Mouse (Mus musculus) limb, embryonic 10.5 days (tissue): Measurements from ENCODE around the gene Coa6. TPM values are rescaled to one million over a fixed set of nuclear protein-coding genes. Genes with fewer than 3 reads are reported as not detected.
"Not testable (repeated sequence)": the region's sequence is repeated elsewhere in the genome, so short reads cannot be mapped to it uniquely, and the experiment has no call there.

Experiments used
- DNase-seq: peaks from one replicate; pipeline ENCODE4 v3.0.0-alpha.2; 2017; ENCODE audit warnings: low spot score
- H3K27ac ChIP-seq: fragments of 300-500 bp; sonication (generic); 2 replicates; pipeline ENCODE4 v1.5.1; 2016; ENCODE audit warnings: mild to moderate bottlenecking
- H3K27me3 ChIP-seq: fragments of 300-500 bp; sonication (generic); 2 replicates; pipeline ENCODE4 v1.6.1; 2016; ENCODE audit warnings: low read depth, mild to moderate bottlenecking; ENCODE audit not compliant: poor library complexity, severe bottlenecking
- H3K36me3 ChIP-seq: fragments of 300-500 bp; sonication (generic); 2 replicates; pipeline ENCODE4 v1.6.1; 2016; ENCODE audit warnings: mild to moderate bottlenecking, moderate library complexity
- H3K4me1 ChIP-seq: fragments of 300-500 bp; sonication (generic); 2 replicates; pipeline ENCODE4 v1.6.1; 2016
- H3K4me3 ChIP-seq: fragments of 300-500 bp; sonication (generic); 2 replicates; pipeline ENCODE4 v1.5.1; 2016; ENCODE audit warnings: mild to moderate bottlenecking, moderate library complexity
- H3K9me3 ChIP-seq: fragments of 300-500 bp; sonication (generic); replicated peaks from 2 replicates; pipeline ENCODE4 v1.6.1; 2016; ENCODE audit warnings: mild to moderate bottlenecking
- WGBS: fragments of 180-500 bp; shearing (Covaris S2); methylation state at CpG from one replicate; pipeline ENCODE4 v1.1.7; 2016; 5-methylcytosine and 5-hydroxymethylcytosine counted together
- polyA plus RNA-seq: library from polyadenylated mRNA; unstranded; fragments of >200 nt; fragmentation: Nextera tagmentation; extraction: Ambion mirVana; gene quantifications from 2 replicates; pipeline ENCODE4 v1.2.1, GENCODE M21; 2016

Gene Coa6
- 41.9 and 42.3 TPM in 2 replicates for polyA plus RNA-seq

- peaks cover 30% of the 10 kb centered on the region for H3K36me3 ChIP-seq
- peak; percentile 99 for DNase-seq
- H3K27me3 ChIP-seq = no peaks in the 10 kb centered on the region
- H3K4me1 ChIP-seq = peaks cover 19% of the 10 kb centered on the region
- H3K27ac ChIP-seq = peak within 1 kb of the TSS; percentile 86
- H3K4me3 ChIP-seq = peak within 1 kb of the TSS; percentile 75
- WGBS = under 1% methylated on average over 61 of the region's 61 CpGs
- H3K9me3 ChIP-seq = no peaks in the 10 kb centered on the region
Observed at GRCm38 (mm10) chr8:126422174-126422919, at the start of gene Coa6. Coa6 (plus strand) TSS chr8:126422515.

GRCm38 (mm10) chr8:126379580-126379979 is 42.7 kb upstream of the Coa6 start:
- Histone ChIP-seq H3K4me3 (no peak overlapping the region), H3K9me3 (no peaks in the 10 kb centered on the region), H3K27me3 (no peaks in the 10 kb centered on the region), H3K36me3 (no peaks in the 10 kb centered on the region), H3K27ac (no peak overlapping the region), H3K4me1 (no peaks in the 10 kb centered on the region)
- DNase-seq = no peak
- WGBS = 89% methylated on average over 6 of the region's 6 CpGs

GRCm38 (mm10) chr8:126380141-126380540 is 42.2 kb upstream of the Coa6 start:
- Histone ChIP-seq H3K36me3 (no peaks in the 10 kb centered on the region), H3K9me3 (no peaks in the 10 kb centered on the region), H3K4me1 (no peaks in the 10 kb centered on the region), H3K4me3 (no peak overlapping the region), H3K27ac (no peak overlapping the region), H3K27me3 (no peaks in the 10 kb centered on the region)
- 65% methylated on average over 2 of the region's 2 CpGs for WGBS
- no peak for DNase-seq

DNA sequence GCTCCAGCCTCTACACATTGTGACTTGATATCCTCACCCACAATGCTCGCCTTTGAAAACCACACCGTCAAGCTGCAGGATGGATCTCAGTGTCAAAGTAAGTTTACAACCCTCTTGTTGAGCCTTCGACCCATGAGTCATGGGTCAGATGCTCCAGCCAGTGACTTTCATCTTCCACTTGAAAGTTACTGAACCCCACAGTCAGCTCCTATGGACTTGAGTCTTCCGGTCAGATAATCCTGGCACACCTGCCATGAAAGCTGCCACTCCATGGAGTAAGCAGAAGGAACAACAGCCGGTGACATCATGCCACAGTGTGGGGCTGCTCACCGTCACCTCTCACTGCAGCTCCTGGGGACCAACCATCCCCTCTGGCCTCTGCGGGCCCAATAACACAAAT is 41.0 kb upstream of the Coa6 start:
- H3K36me3 ChIP-seq = no peaks in the 10 kb centered on the region
- no peaks in the 10 kb centered on the region for H3K9me3 ChIP-seq
- DNase-seq = no peak
- no peaks in the 10 kb centered on the region for H3K27me3 ChIP-seq
- 83% methylated on average over 7 of the region's 7 CpGs for WGBS
- H3K27ac ChIP-seq = no peak overlapping the region
- no peaks in the 10 kb centered on the region for H3K4me1 ChIP-seq
- H3K4me3 ChIP-seq = no peak overlapping the region

GRCm38 (mm10) chr8:126382216-126382615 is 40.1 kb upstream of the Coa6 start:
- peak; percentile 51 for DNase-seq
- no peak overlapping the region for H3K4me3 ChIP-seq
- H3K27me3 ChIP-seq = no peaks in the 10 kb centered on the region
- no peaks in the 10 kb centered on the region for H3K4me1 ChIP-seq
- no peaks in the 10 kb centered on the region for H3K9me3 ChIP-seq
- no peaks in the 10 kb centered on the region for H3K36me3 ChIP-seq
- H3K27ac ChIP-seq = no peak overlapping the region
- 43% methylated on average over 14 of the region's 14 CpGs for WGBS

- DNase-seq = peak; percentile 41
- H3K27ac ChIP-seq = no peak overlapping the region
- 75% methylated on average over 5 of the region's 5 CpGs for WGBS
- H3K4me3 ChIP-seq = no peak overlapping the region
- no peaks in the 10 kb centered on the region for H3K27me3 ChIP-seq
- H3K36me3 ChIP-seq = no peaks in the 10 kb centered on the region
- H3K9me3 ChIP-seq = no peaks in the 10 kb centered on the region
- no peaks in the 10 kb centered on the region for H3K4me1 ChIP-seq
Observed at GRCm38 (mm10) chr8:126382749-126383148, 39.6 kb upstream of the Coa6 start.

GRCm38 (mm10) chr8:126387566-126387965 is 34.7 kb upstream of the Coa6 start:
- H3K36me3 ChIP-seq = no peaks in the 10 kb centered on the region
- no peaks in the 10 kb centered on the region for H3K4me1 ChIP-seq
- WGBS = 87% methylated on average over 4 of the region's 4 CpGs
- no peaks in the 10 kb centered on the region for H3K9me3 ChIP-seq
- H3K4me3 ChIP-seq = no peak overlapping the region
- H3K27ac ChIP-seq = no peak overlapping the region
- no peak for DNase-seq
- no peaks in the 10 kb centered on the region for H3K27me3 ChIP-seq

DNA sequence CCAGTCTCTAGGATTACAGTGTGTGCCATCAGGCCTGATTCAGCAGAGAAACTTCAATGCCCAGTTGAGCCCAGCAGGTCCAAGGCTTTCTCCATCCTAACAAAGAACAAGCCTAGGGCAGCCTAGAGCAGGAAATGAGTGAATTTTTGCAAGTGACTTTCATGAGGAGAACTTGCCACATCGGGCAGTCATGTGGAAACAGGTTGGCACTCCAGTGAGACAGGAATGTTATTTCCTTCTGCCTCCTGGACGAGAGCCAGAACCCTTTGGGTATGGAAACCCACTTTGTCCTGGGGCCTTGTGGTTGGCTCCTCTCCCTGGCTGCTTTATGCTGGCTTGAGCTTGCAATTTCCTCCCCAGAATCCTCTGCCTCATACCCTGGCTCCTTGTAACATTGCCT is 30.8 kb upstream of the Coa6 start:
- Histone ChIP-seq H3K36me3 (no peaks in the 10 kb centered on the region), H3K4me3 (no peak overlapping the region), H3K9me3 (no peaks in the 10 kb centered on the region), H3K4me1 (no peaks in the 10 kb centered on the region), H3K27me3 (no peaks in the 10 kb centered on the region), H3K27ac (no peak overlapping the region)
- DNase-seq = no peak
- WGBS = 73% methylated on average over 2 of the region's 2 CpGs

DNA sequence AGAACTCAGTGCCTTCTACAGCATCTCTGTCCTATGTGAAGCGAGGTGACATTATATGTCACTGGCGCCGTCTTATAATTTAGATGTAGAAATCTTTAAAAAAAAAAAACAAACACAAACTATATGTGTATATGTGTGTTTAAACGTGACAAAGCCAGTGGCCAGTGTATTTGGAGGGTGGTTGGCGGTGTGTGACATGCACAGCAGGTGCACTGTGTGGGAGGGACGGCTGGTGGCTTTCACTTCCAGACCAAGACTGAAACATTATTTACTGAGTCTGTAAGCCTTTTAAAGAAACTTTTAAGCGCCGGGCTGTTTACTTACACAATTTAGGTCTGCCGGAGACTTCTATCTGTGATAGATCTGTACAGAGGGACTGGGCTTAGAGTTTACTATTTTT is 26.9 kb upstream of the Coa6 start:
- no peak overlapping the region for H3K27ac ChIP-seq
- no peaks in the 10 kb centered on the region for H3K9me3 ChIP-seq
- no peak overlapping the region for H3K4me3 ChIP-seq
- H3K36me3 ChIP-seq = no peaks in the 10 kb centered on the region
- no peaks in the 10 kb centered on the region for H3K4me1 ChIP-seq
- WGBS = 91% methylated on average over 9 of the region's 9 CpGs
- no peak for DNase-seq
- H3K27me3 ChIP-seq = no peaks in the 10 kb centered on the region

- no peaks in the 10 kb centered on the region for H3K27me3 ChIP-seq
- no peak overlapping the region for H3K27ac ChIP-seq
- H3K9me3 ChIP-seq = no peaks in the 10 kb centered on the region
- H3K4me1 ChIP-seq = no peaks in the 10 kb centered on the region
- no peaks in the 10 kb centered on the region for H3K36me3 ChIP-seq
- no peak for DNase-seq
- H3K4me3 ChIP-seq = no peak overlapping the region
- WGBS = 84% methylated on average over 5 of the region's 5 CpGs
Observed at GRCm38 (mm10) chr8:126395917-126396316, 26.4 kb upstream of the Coa6 start.

GRCm38 (mm10) chr8:126398349-126398748 is 24.0 kb upstream of the Coa6 start:
- H3K36me3 ChIP-seq = no peaks in the 10 kb centered on the region
- DNase-seq = no peak
- H3K27ac ChIP-seq = no peak overlapping the region
- H3K9me3 ChIP-seq = no peaks in the 10 kb centered on the region
- H3K4me1 ChIP-seq = no peaks in the 10 kb centered on the region
- no peak overlapping the region for H3K4me3 ChIP-seq
- 83% methylated on average over 3 of the region's 3 CpGs for WGBS
- no peaks in the 10 kb centered on the region for H3K27me3 ChIP-seq

DNA sequence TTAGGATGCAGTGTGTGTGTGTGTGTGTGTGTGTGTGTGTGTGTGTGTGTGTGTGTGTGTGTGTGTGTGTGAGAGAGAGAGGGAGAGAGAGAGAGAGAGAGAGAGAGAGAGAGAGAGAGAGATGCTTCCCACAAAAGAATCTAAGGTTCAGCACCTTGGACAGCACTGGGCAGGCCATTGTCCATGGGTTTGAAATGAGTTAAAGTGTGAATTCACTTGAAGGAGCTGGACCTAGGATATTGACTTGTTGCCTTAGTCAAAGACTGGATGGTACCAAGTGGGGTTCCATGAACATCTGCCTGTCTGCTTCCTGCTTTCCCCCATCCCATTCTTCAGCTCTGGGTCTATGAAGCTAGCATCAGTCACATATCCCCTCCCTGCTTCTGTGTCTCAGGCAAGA is 17.8 kb upstream of the Coa6 start:
- DNase-seq = peak; percentile 49
- H3K4me1 ChIP-seq, H3K9me3 ChIP-seq, H3K27me3 ChIP-seq, H3K36me3 ChIP-seq, H3K27ac ChIP-seq, H3K4me3 ChIP-seq: not testable (repeated sequence)

GRCm38 (mm10) chr8:126405030-126405429 is 17.3 kb upstream of the Coa6 start:
- no peaks in the 10 kb centered on the region for H3K27me3 ChIP-seq
- H3K9me3 ChIP-seq = no peaks in the 10 kb centered on the region
- H3K4me1 ChIP-seq = no peaks in the 10 kb centered on the region
- DNase-seq = no peak
- no peak overlapping the region for H3K4me3 ChIP-seq
- H3K27ac ChIP-seq = no peak overlapping the region
- 77% methylated on average over 4 of the region's 4 CpGs for WGBS
- no peaks in the 10 kb centered on the region for H3K36me3 ChIP-seq

DNA sequence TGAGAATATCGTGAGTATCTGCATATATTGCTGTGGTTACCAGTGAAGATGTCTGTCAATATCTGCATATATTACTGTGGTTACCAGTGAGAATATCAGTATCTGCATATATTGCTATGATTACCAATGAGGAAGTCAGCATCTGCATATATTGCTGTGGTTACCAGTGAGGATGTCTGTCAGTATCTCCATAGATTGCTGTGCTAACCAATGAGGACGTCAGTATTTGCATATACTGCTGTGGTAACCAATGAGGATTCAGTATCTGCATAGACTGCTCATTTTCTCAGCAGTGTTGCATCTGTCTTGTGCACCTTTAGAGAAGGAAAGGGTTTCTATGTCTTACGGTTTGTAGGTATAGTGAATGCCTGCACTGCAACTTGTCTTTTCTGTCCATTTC is 1.5 kb upstream of the Coa6 start:
- Histone ChIP-seq H3K36me3 (peaks cover 15% of the 10 kb centered on the region), H3K9me3 (no peaks in the 10 kb centered on the region), H3K4me3 (no peak overlapping the region), H3K4me1 (peaks cover 19% of the 10 kb centered on the region), H3K27me3 (no peaks in the 10 kb centered on the region), H3K27ac (no peak overlapping the region)
- no peak for DNase-seq
- 84% methylated on average over 3 of the region's 3 CpGs for WGBS
